Mouse (Mus musculus) effector memory CD4-positive, alpha-beta T cell, adult 7 months (primary cell): Measurements from ENCODE around the gene Entpd4b. TPM values are rescaled to one million over a fixed set of nuclear protein-coding genes. Genes with fewer than 3 reads are reported as not detected.

Experiments
- polyA plus RNA-seq: library from polyadenylated mRNA; unstranded; fragments of 100-300 nt; shearing (Covaris generic); gene quantifications from one replicate; pipeline ENCODE4 v1.2.1, GENCODE M21; 2017

Entpd4b gene
- 15.8 TPM for polyA plus RNA-seq

GRCm38 (mm10) chr14:69555110-69555831, at the start of gene Entpd4b:
Entpd4b (plus strand) TSS chr14:69555424.

GRCm38 (mm10) chr14:69512449-69512848, 42.8 kb upstream of the Entpd4b start, which contains the start of gene Gm27179:
Gm27179 (minus strand) TSS chr14:69512549.

Other genes with a start within 250 kb of the Entpd4b start
- not detected for gene Gm16867, start 52.1 kb upstream of the Entpd4b start, polyA plus RNA-seq
- gene Gm27179, start 42.9 kb upstream of the Entpd4b start, polyA plus RNA-seq, result not detected